Mouse (Mus musculus) embryonic facial prominence, embryonic 13.5 days (tissue): Measurements from ENCODE around the gene Cdc6. TPM values are rescaled to one million over a fixed set of nuclear protein-coding genes. Genes with fewer than 3 reads are reported as not detected.
A peak's percentile ranks its signal among the peaks of the same experiment; 100 is the strongest.
"Not testable (repeated sequence)": the region's sequence is repeated elsewhere in the genome, so short reads cannot be mapped to it uniquely, and the experiment has no call there.

Experiments
- ATAC-seq: fragments of 200-750 bp; cut with Nextera tagmentation; 2 replicates; pipeline ENCODE4 v1.8.0; 2017; ENCODE audit warnings: low read depth; ENCODE audit not compliant: insufficient number of reproducible peaks, insufficient read depth, low FRiP score, low TSS enrichment
- H3K27ac ChIP-seq: fragments of 300-500 bp; sonication (generic); 2 replicates; pipeline ENCODE4 v1.5.1; 2015; ENCODE audit warnings: moderate library complexity, mild to moderate bottlenecking, inconsistent platforms
- H3K27me3 ChIP-seq: fragments of 300-500 bp; sonication (generic); 2 replicates; pipeline ENCODE4 v1.6.1; 2015; ENCODE audit warnings: mild to moderate bottlenecking, inconsistent platforms
- H3K36me3 ChIP-seq: fragments of 300-500 bp; sonication (generic); 2 replicates; pipeline ENCODE4 v1.6.1; 2015; ENCODE audit warnings: mild to moderate bottlenecking, inconsistent platforms
- H3K4me1 ChIP-seq: fragments of 300-500 bp; sonication (generic); 2 replicates; pipeline ENCODE4 v1.6.1; 2015; ENCODE audit warnings: inconsistent platforms
- H3K4me2 ChIP-seq: fragments of 300-500 bp; sonication (generic); 2 replicates; pipeline ENCODE4 v1.6.1; 2015; ENCODE audit warnings: moderate library complexity, mild to moderate bottlenecking, inconsistent platforms
- H3K4me3 ChIP-seq: fragments of 300-500 bp; sonication (generic); 2 replicates; pipeline ENCODE4 v1.5.1; 2015; ENCODE audit warnings: mild to moderate bottlenecking, inconsistent platforms
- H3K9ac ChIP-seq: fragments of 300-500 bp; sonication (generic); 2 replicates; pipeline ENCODE4 v1.6.1; 2015; ENCODE audit warnings: mild to moderate bottlenecking, inconsistent platforms
- H3K9me3 ChIP-seq: fragments of 300-500 bp; sonication (generic); 2 replicates; pipeline ENCODE4 v1.6.1; 2016; ENCODE audit warnings: inconsistent platforms
- WGBS: fragments of 180-500 bp; shearing (Covaris S2); methylation state at CpG from one replicate; pipeline ENCODE4 v1.1.7; 2015; ENCODE audit warnings: mixed read lengths; 5-methylcytosine and 5-hydroxymethylcytosine counted together
- polyA plus RNA-seq: library from polyadenylated mRNA; unstranded; fragments of >200 nt; fragmentation: Nextera tagmentation; extraction: Ambion mirVana; gene quantifications from 2 replicates; pipeline ENCODE4 v1.2.1, GENCODE M21; 2015

Cdc6 gene
- polyA plus RNA-seq, 1 experiment from 2014 or later, result 31.5 TPM

DNA sequence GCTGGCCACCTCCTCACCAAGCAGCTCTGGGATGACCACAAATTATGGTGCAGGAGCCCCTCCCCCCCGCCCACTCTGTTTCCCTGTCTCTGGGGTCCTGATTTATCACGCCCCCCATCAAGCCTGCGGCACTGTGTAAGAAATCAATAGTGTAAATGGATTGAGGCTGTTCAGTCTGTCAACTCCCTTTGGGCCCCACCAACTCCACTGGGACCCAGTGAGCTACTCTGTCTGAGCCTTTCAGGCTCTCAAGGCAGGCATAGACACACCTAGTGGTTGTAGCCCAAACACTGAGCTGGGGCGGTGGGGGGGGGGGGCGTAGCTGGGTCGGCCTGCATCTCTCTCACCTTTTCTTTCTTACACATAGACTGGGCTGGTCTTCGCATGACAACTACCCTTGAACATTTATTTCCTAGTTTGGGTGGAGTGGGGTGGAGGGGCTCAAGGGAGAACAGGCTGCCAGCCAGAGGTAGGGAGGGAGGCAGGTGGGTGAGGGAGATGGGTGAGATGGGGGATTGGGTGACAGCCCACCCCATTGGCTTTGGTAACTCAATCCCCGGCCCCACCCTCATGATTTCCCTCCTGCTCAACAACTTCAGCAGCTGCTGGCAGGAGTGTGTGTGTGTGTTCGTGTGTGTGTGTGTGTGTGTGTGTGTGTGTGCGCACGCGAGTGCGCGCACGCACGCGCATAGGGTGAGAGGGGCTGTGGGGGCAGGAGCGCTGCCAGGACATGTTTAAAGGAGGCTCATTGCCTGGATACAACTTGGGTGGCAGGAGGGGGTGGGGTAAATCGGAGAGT, 24.9 kb downstream of the Cdc6 start:
- H3K9ac ChIP-seq, result peak overlapping the region; percentile 55; the same call in 1 of the 2 replicates
- peak overlapping the region; percentile 91 for H3K27ac ChIP-seq
- H3K4me2 ChIP-seq, result peak overlapping the region; percentile 90
- H3K9me3 ChIP-seq, result no peaks in the 10 kb centered on the region
- 7% methylated on average over 19 of the region's 19 CpGs for WGBS
- H3K4me1 ChIP-seq, result peaks cover 95% of the 10 kb centered on the region
- H3K4me3 ChIP-seq, result peak overlapping the region; percentile 10
- ATAC-seq, result peak; percentile 4; the same call in 1 of the 2 replicates
- 0 out of 2 replicates have a peak, but pooled peaks cover 5% of the 10 kb centered on the region for H3K36me3 ChIP-seq
- no peaks in the 10 kb centered on the region for H3K27me3 ChIP-seq

- Histone ChIP-seq H3K27ac (peak overlapping the region; percentile 91), H3K9me3 (no peaks in the 10 kb centered on the region), H3K27me3 (no peaks in the 10 kb centered on the region), H3K4me3 (peak overlapping the region; percentile 10), H3K9ac (peak overlapping the region; percentile 55; the same call in 1 of the 2 replicates), H3K4me1 (peaks cover 88% of the 10 kb centered on the region), H3K4me2 (peak overlapping the region; percentile 90), H3K36me3 (0 out of 2 replicates have a peak, but pooled peaks cover 5% of the 10 kb centered on the region)
- ATAC-seq, result no peak
- 39% methylated on average over 9 of the region's 9 CpGs for WGBS
Measured at GRCm38 (mm10) chr11:98933151-98933550, 25.6 kb downstream of the Cdc6 start.

DNA sequence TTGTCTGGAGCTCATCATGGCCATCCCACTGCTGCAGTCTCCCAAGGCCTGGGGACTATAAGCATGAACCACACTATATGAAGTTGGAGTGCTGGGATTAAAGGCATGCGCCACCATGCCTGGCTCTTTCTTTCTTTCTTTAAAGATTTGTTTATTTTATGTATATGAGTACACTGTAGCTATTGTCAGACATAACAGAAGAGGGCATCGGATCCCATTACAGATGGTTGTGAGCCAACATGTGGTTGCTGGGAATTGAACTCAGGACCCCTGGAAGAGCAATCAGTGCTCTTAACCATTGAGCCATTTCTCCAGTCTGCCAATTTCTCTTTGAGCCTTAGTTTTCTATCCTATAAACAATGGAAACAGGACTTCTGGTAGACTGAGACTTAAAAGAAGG, 26.2 kb downstream of the Cdc6 start:
- peak overlapping the region; percentile 90 for H3K4me2 ChIP-seq
- not testable (repeated sequence) for H3K27me3 ChIP-seq

DNA sequence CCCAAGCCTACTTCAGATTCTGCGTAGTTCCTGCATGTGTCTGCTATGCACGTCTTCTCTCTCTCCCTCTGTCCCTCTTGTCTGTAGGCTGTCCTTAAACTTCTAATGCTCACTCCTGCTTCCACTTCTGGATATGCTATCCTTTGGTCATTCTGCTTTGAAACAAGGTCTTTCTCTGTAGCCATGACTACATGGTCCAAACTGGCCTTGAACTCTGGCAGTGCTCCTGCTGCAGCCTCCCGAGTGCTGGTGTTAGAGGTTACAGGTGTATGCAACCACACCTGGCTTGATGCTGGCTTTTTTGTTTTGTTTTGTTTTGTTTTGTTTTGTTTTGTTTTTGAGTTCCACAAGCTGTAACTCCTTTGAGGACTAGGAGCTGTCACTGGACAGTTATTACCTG, 26.8 kb downstream of the Cdc6 start:
- H3K27me3 ChIP-seq, result no peaks in the 10 kb centered on the region
- no peak overlapping the region for H3K4me3 ChIP-seq
- H3K4me1 ChIP-seq, result peaks cover 86% of the 10 kb centered on the region
- 87% methylated on average over 3 of the region's 3 CpGs for WGBS
- H3K4me2 ChIP-seq, result no peak overlapping the region; the same call in 1 of the 2 replicates
- no peak overlapping the region for H3K9ac ChIP-seq
- peak overlapping the region; percentile 55; the same call in 1 of the 2 replicates for H3K27ac ChIP-seq
- H3K36me3 ChIP-seq, result 0 out of 2 replicates have a peak, but pooled peaks cover 5% of the 10 kb centered on the region
- H3K9me3 ChIP-seq, result no peaks in the 10 kb centered on the region
- ATAC-seq, result no peak

More for the DNA sequence above, 26.2 kb downstream of the Cdc6 start:
- WGBS, result 68% methylated on average over 2 of the region's 2 CpGs
- Histone ChIP-seq H3K4me1 (peaks cover 86% of the 10 kb centered on the region), H3K9ac (0 out of 2 replicates have a peak overlapping the region, but pooled peaks have one; percentile 55), H3K27ac (peak overlapping the region; percentile 91)
- not testable (repeated sequence) for H3K36me3 ChIP-seq, H3K4me3 ChIP-seq, ATAC-seq, H3K9me3 ChIP-seq

GRCm38 (mm10) chr11:98935123-98935522, 27.5 kb downstream of the Cdc6 start:
- H3K27ac ChIP-seq, result peak overlapping the region; percentile 100
- H3K9ac ChIP-seq, result no peak overlapping the region
- H3K4me3 ChIP-seq, result no peak overlapping the region
- peaks cover 86% of the 10 kb centered on the region for H3K4me1 ChIP-seq
- H3K9me3 ChIP-seq, result no peaks in the 10 kb centered on the region
- 95% methylated on average over 3 of the region's 3 CpGs for WGBS
- H3K36me3 ChIP-seq, result 0 out of 2 replicates have a peak, but pooled peaks cover 5% of the 10 kb centered on the region
- ATAC-seq, result no peak
- no peak overlapping the region for H3K4me2 ChIP-seq
- H3K27me3 ChIP-seq, result no peaks in the 10 kb centered on the region

DNA sequence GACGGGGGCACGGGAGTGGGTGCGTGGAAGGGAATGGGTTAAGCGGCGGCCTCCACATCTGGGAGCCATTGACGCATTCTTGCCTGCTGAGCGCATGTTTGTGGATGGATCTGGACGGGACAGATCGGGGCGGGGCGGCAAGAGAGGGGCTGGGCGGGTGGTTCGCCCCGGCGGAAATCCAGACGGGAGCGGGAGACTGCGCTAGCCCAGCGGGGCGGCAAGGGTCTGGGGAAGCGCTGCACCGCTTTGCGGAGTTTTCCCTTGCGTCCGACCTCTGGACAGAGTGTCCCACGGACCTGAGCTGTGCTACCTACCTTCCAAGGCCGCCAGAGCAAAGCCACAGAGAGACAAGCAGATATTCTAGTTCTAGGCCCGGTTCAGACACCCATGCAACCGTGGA, 28.6 kb downstream of the Cdc6 start:
- WGBS, result under 1% methylated on average over 28 of the region's 29 CpGs
- H3K27me3 ChIP-seq, result no peaks in the 10 kb centered on the region
- H3K9ac ChIP-seq, result peak overlapping the region; percentile 93
- ATAC-seq, result peak; percentile 18; the same call in 1 of the 2 replicates
- H3K27ac ChIP-seq, result peak overlapping the region; percentile 100
- 0 out of 2 replicates have a peak, but pooled peaks cover 5% of the 10 kb centered on the region for H3K36me3 ChIP-seq
- H3K4me2 ChIP-seq, result peak overlapping the region; percentile 91
- no peaks in the 10 kb centered on the region for H3K9me3 ChIP-seq
- peaks cover 86% of the 10 kb centered on the region for H3K4me1 ChIP-seq
- H3K4me3 ChIP-seq, result peak overlapping the region; percentile 78

GRCm38 (mm10) chr11:98936606-98937409, 29.2 kb downstream of the Cdc6 start:
- Histone ChIP-seq H3K27ac (peak overlapping the region; percentile 100), H3K4me2 (peak overlapping the region; percentile 91), H3K4me1 (peaks cover 86% of the 10 kb centered on the region), H3K4me3 (peak overlapping the region; percentile 78), H3K9ac (peak overlapping the region; percentile 93), H3K36me3 (0 out of 2 replicates have a peak, but pooled peaks cover 5% of the 10 kb centered on the region), H3K9me3 (no peaks in the 10 kb centered on the region), H3K27me3 (no peaks in the 10 kb centered on the region)
- WGBS, result 1% methylated on average over 23 of the region's 23 CpGs
- ATAC-seq, result no peak

DNA sequence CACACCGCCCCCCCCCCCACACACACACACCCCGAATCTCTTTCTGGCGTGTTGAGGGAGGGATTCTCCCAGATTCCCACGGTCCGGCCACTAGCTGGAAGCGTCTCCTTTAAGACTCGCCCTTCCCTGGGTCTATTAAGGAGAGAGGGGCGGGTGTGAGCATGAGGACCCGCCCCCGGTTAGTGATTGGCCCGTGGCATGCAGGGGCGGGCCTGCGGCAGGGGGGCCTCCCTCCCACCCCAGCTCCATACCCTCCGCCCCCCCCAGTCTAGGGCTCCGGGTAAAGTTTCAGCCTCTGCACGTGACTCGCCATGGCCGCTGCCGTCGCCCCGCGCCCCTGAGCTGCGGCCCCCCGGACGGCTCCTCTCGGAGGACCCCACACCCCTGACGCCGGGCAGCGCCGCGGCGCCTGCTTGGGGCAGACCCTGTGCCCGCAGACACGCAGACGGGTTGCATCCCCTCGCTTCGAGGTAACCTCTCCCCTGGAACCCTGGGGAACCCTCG, 29.9 kb downstream of the Cdc6 start:
- H3K36me3 ChIP-seq, result 0 out of 2 replicates have a peak, but pooled peaks cover 5% of the 10 kb centered on the region
- H3K27me3 ChIP-seq, result no peaks in the 10 kb centered on the region
- peak overlapping the region; percentile 93 for H3K9ac ChIP-seq
- H3K4me1 ChIP-seq, result peaks cover 86% of the 10 kb centered on the region
- WGBS, result 0% methylated on average over 37 of the region's 38 CpGs
- H3K4me2 ChIP-seq, result peak overlapping the region; percentile 91
- H3K4me3 ChIP-seq, result peak overlapping the region; percentile 78
- no peaks in the 10 kb centered on the region for H3K9me3 ChIP-seq
- peak; percentile 83 for ATAC-seq
- peak overlapping the region; percentile 100 for H3K27ac ChIP-seq

GRCm38 (mm10) chr11:98937914-98938694, 30.5 kb downstream of the Cdc6 start:
- Histone ChIP-seq H3K4me2 (peak overlapping the region; percentile 91), H3K9me3 (no peaks in the 10 kb centered on the region), H3K4me1 (peaks cover 86% of the 10 kb centered on the region), H3K4me3 (peak overlapping the region; percentile 78), H3K27me3 (no peaks in the 10 kb centered on the region), H3K36me3 (0 out of 2 replicates have a peak, but pooled peaks cover 5% of the 10 kb centered on the region), H3K9ac (peak overlapping the region; percentile 93), H3K27ac (peak overlapping the region; percentile 100)
- ATAC-seq, result no peak
- under 1% methylated on average over 39 of the region's 39 CpGs for WGBS

DNA sequence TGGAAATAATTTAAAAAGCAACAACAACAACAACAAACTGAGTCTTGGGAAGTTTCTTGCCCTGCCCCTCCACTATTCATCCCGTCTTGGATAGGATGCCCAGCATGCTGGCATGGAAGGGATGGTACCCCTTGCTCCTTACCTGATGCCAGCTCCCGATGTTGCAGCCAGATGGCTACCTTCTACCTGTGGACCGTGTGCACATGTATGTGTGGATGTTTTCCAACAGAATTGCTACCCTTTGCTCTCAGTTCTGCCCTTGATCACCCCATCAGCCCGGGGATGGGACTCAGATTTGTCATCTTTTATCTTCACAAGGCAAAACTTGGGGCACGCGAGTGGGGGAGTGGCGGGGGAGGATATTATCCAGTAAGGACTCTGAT, 31.1 kb downstream of the Cdc6 start:
- no peaks in the 10 kb centered on the region for H3K9me3 ChIP-seq
- H3K27ac ChIP-seq, result peak overlapping the region; percentile 100
- peak overlapping the region; percentile 91 for H3K4me2 ChIP-seq
- no peak for ATAC-seq
- H3K9ac ChIP-seq, result peak overlapping the region; percentile 93
- 22% methylated on average over 7 of the region's 7 CpGs for WGBS
- peaks cover 86% of the 10 kb centered on the region for H3K4me1 ChIP-seq
- H3K36me3 ChIP-seq, result peaks cover 5% of the 10 kb centered on the region; the same call in 1 of the 2 replicates
- no peaks in the 10 kb centered on the region for H3K27me3 ChIP-seq
- peak overlapping the region; percentile 78 for H3K4me3 ChIP-seq
